Mouse (Mus musculus): ENCODE measurements around the gene Flnb. TPM values are rescaled to one million over a fixed set of nuclear protein-coding genes. Genes with fewer than 3 reads are reported as not detected.
A peak's percentile ranks its signal among the peaks of the same experiment; 100 is the strongest.

The Flnb gene
- total RNA-seq (2022), result 10 to 100 TPM; 14.3 to 31.5 (median 21.0) TPM

DNA sequence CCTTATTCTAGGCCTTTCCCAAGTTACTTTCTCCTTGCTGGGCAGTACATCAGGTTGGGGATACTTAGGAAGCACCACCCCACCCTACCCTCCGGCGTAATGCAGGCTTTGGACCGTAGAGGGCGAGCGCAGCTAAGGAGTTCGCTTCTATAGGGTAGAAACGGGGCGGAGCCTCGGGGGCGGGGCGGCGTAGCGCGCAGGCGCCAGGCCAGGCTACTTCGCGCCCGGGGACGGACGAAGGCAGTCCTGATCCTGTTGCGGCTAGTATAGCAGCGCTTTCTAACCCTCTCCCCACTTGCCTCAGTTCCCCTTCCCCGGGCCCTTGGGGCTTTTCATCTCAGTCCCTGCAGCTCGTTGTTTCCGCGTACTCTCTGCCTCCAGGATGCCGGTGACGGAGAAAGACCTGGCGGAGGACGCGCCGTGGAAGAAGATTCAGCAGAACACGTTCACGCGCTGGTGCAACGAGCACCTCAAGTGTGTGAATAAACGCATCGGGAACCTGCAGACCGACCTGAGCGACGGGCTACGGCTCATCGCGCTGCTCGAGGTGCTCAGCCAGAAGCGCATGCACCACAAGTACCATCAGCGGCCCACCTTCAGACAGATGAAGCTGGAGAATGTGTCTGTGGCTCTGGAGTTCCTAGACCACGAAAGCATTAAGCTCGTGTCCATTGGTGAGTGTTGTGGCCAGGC, at the start of gene Flnb:
Flnb (plus strand) TSS at position 188 of the 693 bp plus-strand sequence.
- peak; percentile 97 for DNase-seq (ENCODE audit: low spot score)

DNA sequence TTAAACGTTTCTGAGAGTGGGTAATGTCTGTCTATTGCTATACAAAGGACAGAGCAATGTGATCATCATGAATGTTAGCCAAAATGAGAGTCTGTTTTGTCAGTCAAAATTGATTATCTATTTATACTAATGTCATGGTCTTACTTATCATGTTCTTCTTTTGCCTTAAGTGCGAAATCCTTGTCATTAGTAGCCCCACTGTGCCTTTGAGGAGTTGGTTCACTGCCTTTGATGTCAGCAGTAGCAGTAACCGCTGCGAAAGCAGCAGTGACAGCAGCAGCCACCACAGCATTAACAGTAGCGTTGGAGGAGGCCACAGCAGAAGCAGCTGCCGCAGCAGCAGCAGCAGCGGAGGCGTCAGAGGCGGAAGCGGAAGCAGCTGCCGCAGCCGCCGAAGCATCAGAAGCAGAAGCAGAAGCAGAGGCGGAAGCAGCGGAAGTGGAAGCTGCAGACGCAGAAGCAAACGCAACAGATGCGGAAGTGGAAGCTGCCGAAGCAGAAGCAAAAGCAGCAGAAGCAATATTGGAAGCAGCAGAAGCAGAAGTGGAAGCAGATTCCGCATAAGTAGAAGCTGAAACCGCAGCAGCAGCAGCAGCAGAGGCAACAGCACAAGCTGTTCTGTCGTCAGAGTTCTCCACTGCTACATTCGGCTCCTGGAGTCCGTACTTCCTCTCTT, 43.9 kb upstream of the Flnb start:
- DNase-seq (ENCODE audit: low spot score), result peak; percentile 52

DNA sequence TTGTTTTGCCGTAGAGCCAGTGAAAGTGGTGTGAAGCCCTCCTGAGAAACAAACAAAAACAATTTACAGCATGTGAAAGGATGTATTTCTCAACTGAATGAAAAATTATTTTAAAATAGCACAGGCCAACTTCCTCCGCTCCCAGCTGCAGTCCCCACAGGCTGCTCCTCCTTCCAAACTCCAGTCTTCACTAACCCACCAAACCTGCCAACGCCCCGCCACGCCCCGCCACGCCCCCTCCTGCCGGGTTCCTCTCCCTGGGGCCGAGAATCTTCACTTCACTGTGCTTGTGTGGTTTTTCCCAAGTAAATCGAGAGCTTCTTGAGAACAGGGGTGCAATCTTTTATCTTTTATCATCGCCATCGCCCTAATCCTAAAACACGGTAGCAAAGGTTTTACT, 31.7 kb upstream of the Flnb start:
- no peak for DNase-seq (ENCODE audit: low spot score)

DNA sequence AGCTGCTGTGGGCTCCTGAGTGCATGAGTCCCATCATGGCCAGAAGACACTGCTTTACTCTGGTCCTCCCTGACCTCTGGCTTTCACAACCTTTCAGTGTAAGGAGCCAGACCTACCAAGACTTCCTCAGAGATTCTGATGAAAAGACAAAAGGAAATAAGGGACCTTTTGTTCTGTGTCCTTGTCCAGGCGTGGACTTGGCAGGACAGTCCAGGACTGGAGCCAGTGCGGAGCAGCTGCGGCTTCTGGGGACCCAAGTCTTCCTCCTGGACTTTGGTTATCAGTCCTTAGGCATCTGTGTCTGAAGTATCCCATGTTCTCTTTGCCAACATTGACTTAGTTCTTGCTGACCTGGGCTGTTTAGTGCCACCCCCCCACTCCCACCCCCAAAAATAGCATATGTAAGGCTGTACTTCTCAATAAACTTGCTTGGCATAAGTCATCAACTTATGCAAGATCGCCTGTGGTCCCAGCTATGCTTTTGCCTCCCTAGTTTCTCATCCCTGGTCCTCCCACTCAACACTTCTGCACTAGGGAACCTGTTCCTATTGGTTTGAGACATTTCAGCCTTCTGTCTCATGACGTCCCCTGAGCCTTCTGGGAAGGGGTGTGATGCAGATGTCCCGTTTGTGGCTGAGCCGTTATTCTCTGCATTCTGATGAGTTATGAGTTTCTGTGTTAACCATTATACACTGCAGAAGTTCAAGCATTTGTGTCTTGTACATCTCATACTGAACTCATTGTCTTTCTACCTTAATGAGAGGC, 28.3 kb upstream of the Flnb start:
- DNase-seq (ENCODE audit: low spot score), result no peak

DNA sequence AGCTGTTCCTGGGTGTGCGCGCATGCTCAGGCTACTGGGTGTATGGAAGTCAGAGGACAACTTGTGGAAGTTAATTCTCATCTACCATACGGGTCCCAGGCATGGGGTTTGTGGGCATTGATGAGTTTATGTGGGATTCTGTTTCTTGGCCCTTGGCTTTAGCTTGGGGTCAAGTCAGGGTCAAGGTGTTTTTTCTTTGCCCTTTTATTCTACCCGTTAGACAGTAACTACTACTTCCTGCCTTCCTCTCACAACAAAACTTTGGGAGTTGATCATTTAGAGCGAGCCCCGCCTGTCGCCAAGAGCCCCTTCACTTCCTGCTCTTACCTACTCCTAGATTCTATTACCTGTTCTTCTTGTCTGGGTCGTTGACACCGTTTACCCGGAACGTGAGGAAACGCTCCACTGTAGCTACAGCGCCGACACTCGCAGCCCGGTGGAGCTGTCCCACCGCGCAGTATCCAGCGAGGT, 26.7 kb upstream of the Flnb start:
- no peak for DNase-seq (ENCODE audit: low spot score)

DNA sequence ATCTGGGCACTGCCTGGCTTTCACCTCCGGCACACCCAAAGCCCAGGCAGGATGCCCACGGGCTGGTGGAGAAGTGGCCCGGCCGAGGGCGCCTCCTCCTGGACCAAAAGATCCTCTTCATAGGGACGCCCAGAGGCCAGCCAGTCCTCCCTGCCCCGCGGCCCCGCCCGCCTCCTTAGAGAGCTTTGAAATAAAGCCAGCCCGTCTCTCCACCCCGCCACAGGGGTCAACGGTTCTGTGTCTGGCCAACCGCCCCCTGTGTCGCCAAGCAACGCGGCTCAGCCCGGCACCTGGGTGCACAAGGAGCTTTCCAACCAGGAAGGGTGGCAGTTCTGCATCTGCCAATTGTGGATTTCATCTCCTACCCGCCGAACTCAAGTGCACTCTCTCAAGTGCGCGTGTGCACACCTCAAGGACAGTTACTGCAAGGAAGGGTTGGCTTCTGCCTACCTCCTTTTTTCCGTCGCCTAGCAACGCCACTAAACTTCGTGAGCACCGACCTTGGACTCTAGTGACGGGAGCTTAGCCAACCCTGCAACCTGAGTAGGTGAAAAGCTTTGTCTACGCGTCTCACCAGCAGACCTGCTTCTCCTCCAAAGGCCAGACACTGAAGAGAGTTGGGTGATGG, 26.1 kb upstream of the Flnb start, which contains the start of gene Gm26661:
Gm26661 (plus strand) TSS at position 56 of the 628 bp plus-strand sequence.
- no peak for DNase-seq (ENCODE audit: low spot score)

DNA sequence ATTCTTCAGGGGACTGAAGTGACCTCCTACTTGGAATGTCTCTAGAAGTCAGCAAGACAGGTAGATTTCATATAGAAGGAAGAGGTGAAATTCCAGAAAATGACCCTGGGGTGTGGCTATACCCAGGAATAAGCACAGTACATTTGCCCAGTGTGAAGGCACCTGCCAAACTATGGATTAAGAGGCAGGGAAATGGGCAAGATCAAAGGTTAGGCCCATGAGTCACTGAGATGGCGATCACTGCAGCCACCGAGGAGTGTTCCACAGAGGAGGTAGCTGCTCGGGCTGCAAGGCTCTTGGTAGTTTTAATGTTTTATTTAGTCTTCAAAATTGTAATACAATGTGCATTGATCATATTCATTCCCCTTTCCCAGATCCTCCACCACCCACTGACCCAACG, 21.8 kb upstream of the Flnb start:
- DNase-seq (ENCODE audit: low spot score), result no peak

DNA sequence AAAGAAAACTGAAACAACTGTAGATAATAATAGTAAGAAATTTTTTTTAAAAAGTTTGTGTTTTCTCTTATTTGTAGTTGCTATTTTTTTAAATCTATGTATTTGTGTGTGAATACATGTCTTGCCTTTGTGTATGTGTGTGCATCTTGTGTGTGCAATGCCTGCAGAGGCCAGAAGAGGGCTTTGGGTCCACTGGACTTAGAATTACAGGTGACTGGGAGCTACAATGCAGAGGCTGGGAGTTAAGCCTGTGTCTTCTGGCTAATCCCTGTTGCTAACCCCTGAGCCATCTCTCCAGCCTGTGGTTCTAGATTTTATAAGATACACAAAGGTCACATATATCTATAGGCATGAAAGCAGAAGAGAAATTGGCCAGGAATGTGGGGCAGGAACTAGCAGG, 17.1 kb upstream of the Flnb start:
- no peak for DNase-seq (ENCODE audit: low spot score)

DNA sequence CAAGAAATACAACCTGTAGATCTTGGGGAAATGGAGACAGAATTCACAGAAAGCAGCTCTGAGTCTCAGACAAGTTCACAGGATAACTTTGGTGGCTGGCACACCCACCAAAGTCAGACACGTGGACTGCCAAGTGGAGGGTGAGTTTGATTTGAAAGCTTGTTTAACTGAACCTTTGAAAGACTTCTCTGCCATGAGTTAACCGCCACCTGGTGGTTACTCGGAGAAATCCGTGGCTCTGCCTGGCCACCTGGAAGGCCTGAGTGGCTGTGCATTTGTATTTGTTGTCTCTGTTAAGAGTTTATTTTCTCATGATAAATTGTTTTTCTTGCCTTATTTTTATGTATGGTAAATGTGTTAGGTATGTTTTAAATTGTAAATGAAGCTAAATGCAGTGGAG, 15.9 kb upstream of the Flnb start:
- no peak for DNase-seq (ENCODE audit: low spot score)

DNA sequence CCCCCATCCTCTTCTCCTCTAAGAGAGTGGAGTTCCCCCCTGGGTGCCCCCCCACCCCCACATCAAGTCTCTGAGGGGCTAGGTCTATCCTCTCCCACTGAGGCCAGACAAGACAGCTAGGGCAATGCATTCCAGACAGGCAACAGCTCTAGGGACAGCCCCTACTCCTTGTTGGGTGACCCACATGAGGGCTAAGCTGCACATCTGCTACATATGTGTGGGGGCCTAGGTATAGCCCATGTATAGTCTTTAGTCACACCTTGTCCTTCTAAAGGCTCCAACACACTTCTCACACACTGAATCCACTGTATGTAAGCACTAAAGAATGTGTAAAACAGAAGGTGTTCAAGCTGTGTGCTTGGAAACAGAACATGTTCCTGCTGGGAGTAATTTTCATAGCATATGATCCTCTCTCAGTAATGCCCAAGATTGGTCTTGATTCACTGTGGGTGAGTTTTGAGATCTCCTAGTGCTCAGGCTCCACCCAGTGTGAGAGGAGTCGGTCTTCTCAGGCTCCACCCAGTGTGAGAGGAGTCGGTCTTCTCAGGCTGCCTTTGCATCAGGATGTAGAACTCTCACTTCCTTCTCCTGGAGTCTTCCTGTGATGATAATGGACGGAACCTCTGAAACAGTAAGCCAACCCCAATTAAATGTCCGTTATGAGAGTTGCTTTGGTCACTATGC, 13.7 kb upstream of the Flnb start:
- DNase-seq (ENCODE audit: low spot score), result no peak

DNA sequence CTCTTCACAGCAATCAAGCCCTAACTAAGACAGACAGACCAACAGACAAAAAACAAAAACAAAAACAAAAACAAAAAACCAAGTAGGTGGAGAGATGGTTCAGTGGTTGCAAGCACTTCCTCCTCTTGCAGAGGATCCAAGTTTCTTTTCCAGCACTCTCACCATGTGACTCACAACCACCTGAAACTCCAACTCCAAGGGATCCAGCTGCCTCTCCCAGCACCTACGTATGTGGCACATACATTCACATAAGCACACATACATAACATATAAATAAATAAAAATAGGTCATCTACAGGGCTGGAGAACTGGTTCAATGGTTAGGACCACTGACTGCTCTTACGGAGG, 13.2 kb upstream of the Flnb start:
- DNase-seq (ENCODE audit: low spot score), result no peak

DNA sequence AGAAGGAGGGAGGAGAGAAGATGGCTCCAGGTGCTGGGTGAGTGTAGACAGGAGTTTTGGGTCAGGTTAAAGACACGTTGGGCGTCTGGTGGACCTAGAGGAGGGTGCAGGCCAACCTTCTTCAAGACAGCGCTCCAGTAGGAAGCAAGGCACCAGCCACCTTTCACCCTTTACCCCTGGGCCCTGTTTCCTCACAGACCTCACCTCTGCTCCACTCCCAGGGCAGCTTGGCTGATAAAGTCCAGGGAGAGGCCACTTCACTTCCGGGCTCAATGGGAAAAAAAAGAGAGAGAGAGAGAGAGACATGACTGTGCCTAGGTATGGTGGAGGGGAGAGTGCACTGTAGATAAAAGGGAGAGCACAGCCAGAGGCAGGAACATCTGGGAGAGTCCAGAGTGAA, 10.0 kb upstream of the Flnb start:
- DNase-seq (ENCODE audit: low spot score), result no peak

DNA sequence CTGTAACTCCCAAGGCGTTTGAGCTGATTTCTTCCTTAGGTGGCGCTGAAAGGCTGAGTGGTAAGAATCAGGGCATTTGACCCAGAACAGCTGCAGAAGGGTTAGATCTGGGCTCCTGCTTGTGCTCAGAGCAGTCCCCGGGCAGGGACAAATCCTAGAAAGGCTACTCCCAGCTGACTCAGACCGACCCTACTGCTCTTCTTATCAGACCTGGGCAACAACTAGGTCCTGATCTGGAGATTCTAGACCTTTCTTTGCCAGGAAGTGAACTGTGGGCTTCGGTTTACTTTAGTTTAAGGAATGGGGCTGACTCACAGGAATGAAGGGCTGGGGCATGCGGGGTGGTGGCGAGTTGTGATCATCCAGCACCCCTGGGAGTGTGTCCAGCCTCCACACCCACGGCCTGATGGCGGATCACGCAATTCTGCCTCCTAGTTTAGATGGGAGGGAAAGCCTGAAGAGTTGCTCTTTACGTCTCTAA, 9.2 kb upstream of the Flnb start:
- DNase-seq (ENCODE audit: low spot score), result peak; percentile 18

DNA sequence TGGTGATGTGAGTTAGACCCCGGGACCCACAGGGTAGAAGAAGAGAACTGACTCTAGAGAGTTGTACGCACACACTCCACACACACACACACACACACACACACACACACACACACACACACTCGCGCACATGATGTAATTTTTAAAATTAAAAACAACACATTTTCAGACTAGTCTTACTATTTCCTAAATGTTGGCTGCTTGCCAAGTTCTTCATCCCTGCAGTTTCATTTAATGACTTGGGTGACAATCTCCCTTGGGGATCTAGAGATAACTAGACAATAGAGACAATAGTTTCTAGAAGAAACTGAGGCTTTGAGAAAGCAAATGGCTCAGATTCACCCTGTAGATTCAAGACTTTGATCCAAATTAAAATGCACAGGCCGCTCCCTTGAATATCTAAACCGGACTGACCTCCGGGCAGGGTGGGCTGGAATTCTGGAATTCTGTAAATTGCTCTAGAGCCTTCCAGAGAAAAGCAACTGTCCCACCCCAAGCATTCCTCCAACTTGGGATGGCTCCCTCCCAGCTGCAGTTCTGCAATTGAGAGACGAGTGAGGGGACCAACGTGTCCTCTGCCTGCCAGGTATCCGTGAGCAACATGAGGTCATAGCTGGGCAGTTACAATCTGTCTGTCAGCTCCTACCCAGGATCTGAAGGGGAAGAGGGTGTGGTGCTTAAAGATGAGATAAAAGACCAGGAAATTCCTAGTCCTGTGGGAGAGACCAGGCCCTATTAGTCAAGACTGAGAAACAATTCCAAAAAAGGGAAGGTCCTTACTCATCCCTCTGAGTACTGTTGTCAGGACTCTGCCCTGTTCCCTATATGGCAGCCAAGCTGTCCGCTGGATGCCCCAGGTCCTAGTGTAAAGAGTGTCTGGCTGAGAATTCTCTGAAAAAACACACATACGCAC, 8.5 kb upstream of the Flnb start:
- peak; percentile 56 for DNase-seq (ENCODE audit: low spot score)

DNA sequence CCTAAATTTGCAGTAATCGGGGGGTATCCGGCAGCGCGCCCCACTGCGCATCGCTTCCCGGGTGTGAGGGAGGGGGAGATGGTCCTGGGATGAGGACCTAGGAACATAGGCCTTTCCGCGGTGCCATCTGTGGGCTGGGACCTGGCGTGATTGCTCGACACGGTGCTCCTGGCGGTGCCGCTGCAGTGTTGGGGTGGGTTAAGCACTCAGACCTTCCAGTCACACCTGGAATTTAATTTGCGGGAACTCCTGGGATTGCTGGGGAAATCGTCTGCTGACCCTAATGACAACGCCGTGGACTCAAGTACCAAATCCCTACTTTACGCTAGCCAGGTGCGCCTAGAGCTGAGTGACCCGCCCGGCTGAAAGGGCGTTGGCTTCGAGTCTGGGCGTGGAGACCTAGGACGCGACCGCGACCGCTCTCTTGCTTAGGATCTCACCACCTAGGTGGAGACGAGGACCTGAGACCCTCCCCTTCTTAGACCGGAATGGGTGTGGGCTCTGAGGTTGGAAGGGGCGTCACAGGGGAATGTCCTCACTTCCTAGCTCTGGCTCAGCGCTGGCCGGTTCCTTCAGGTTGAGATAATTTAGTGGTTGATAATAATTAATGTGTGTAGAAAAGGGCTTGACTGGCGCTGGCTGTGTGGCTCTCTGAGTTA, 835 bp downstream of the Flnb start:
- peak; percentile 12 for DNase-seq (ENCODE audit: low spot score)

DNA sequence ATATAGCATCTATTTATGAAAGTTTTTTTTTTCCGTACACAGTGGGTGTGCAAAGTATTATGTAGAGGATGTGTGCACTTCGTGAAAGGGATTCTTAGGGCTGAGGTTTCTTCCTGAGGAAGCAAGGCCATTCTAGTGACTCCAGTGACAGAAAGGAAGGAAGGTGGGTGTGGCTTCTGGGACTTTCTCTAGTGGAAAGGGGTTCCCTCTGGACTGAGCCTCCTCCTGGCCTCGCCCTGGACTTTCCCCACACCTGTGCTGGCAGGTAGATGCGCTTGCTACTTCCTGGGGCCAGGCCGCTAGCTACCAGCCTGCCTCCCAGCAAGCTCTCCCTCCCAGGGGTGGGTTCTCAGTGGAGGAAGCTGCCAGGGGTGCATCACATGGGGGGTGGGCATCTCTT, 1.7 kb downstream of the Flnb start:
- DNase-seq (ENCODE audit: low spot score), result peak; percentile 73

DNA sequence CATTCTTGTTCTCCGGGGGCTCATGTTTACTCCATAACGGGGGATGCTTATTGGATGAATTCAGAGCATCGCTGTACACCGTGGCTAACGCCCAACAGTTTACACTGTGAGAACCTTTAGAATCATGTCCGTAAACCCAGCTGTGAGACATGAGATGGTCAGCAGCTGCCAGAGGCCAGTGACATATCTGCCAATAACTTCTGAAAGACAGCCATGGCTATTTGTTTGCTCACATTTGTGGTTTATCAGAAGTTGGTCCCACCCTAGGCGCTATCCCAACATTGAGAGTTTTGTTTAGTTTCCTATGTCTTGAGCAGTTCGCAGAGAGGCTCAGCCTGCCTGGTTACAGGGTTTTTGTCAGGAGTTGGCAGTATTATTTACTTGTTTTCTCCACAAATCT, 3.6 kb downstream of the Flnb start:
- DNase-seq (ENCODE audit: low spot score), result peak; percentile 33

DNA sequence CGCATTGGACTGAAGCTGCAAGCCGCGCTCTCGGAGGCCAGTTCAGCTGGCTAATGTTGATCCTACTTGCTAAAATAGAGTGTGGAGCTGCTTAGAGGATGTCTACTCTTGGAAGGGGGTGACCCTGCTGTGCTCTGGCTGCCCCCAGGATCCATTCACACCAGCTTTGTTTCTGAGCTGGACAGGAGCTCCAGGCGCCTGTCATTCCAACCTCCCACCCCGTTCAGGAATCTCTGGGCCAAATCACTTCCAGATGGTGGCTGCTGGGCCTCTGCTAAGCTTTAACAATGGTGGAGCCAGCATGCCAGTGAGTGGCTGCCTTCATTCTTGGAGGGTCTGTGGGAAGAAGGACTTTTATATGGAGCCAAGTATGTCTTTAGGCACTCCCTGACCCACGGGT, 4.9 kb downstream of the Flnb start:
- no peak for DNase-seq (ENCODE audit: low spot score)

DNA sequence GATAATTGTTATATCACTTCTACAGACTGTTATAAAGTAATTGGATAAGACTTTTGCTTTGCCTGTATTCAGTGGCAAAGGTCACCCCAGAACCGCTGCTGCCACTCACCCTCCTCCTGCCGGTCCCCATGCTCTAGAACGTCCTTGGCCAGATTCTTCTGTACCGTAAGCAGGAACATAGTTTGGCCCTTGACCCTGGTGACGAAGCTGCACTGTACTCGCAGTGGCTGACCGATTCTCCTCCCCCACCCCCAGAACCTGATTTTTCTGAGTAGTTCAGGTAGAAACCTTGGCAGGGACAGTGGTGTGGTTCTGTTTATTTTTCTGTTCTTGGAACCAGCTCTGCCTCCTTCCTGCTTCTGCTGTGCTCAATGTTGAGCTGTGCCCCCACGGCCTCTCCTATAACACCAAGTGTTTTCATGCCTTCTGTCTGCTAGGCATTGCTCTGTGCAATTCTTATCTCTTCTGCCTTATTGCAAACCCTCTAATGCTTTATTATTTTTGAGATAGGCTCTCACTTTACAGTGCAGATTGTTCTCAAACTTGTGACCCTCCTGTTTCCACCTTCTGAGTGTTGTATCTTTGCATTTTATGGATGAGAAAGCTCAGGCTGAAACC, 7.0 kb downstream of the Flnb start:
- no peak for DNase-seq (ENCODE audit: low spot score)

Data from heart, adult 8-10 months (tissue).